Mouse (Mus musculus): ENCODE data around the gene Slc48a1. TPM values are rescaled to one million over a fixed set of nuclear protein-coding genes. Genes with fewer than 3 reads are reported as not detected.
A peak's percentile ranks its signal among the peaks of the same experiment; 100 is the strongest.

The Slc48a1 gene
- polyA plus RNA-seq, 1 experiment from 2014 or later: 98.9 TPM

- H3K9ac ChIP-seq (ENCODE audit: low read depth, low read length): no peak overlapping the region
- no peaks in the 10 kb centered on the region for H3K27me3 ChIP-seq (ENCODE audit: control insufficient read depth, insufficient read depth, low read depth, low read length)
- 17% methylated on average over 4 of the region's 4 CpGs for WGBS (ENCODE audit: insufficient replicate concordance)
- H3K4me1 ChIP-seq (ENCODE audit: control insufficient read depth, low read depth, low read length): peaks cover 30% of the 10 kb centered on the region
- H3K4me2 ChIP-seq (ENCODE audit: low read depth, low read length): no peak overlapping the region
- no peak overlapping the region for H3K4me3 ChIP-seq (ENCODE audit: low read depth, low read length)
- H3K36me3 ChIP-seq (ENCODE audit: control insufficient read depth, insufficient read depth): no peaks in the 10 kb centered on the region
- H3K9me3 ChIP-seq (replicated peaks; ENCODE audit: control insufficient read depth, low read length): no peaks in the 10 kb centered on the region
- H3K27ac ChIP-seq (ENCODE audit: low read length): no peak overlapping the region
- no peak for ATAC-seq (ENCODE audit: low read depth)
These were observed 35.7 kb upstream of the Slc48a1 start for GRCm38 (mm10) chr15:97742600-97742999.

- no peak for ATAC-seq (ENCODE audit: low read depth)
- H3K36me3 ChIP-seq (ENCODE audit: control insufficient read depth, insufficient read depth): no peaks in the 10 kb centered on the region
- H3K9me3 ChIP-seq (replicated peaks; ENCODE audit: control insufficient read depth, low read length): no peaks in the 10 kb centered on the region
- H3K4me2 ChIP-seq (ENCODE audit: low read depth, low read length): no peak overlapping the region
- H3K4me3 ChIP-seq (ENCODE audit: low read depth, low read length): no peak overlapping the region
- H3K4me1 ChIP-seq (ENCODE audit: control insufficient read depth, low read depth, low read length): peaks cover 33% of the 10 kb centered on the region
- H3K9ac ChIP-seq (ENCODE audit: low read depth, low read length): no peak overlapping the region
- no peak overlapping the region for H3K27ac ChIP-seq (ENCODE audit: low read length)
- no peaks in the 10 kb centered on the region for H3K27me3 ChIP-seq (ENCODE audit: control insufficient read depth, insufficient read depth, low read depth, low read length)
- WGBS (ENCODE audit: insufficient replicate concordance): 72% methylated on average over 5 of the region's 5 CpGs
These were observed 35.1 kb upstream of the Slc48a1 start for GRCm38 (mm10) chr15:97743210-97743609.

GRCm38 (mm10) chr15:97743961-97744525, 34.3 kb upstream of the Slc48a1 start:
- H3K9ac ChIP-seq (ENCODE audit: low read depth, low read length): no peak overlapping the region
- H3K4me1 ChIP-seq (ENCODE audit: control insufficient read depth, low read depth, low read length): peaks cover 34% of the 10 kb centered on the region
- no peaks in the 10 kb centered on the region for H3K27me3 ChIP-seq (ENCODE audit: control insufficient read depth, insufficient read depth, low read depth, low read length)
- H3K27ac ChIP-seq (ENCODE audit: low read length): no peak overlapping the region
- no peak overlapping the region for H3K4me2 ChIP-seq (ENCODE audit: low read depth, low read length)
- H3K9me3 ChIP-seq (replicated peaks; ENCODE audit: control insufficient read depth, low read length): no peaks in the 10 kb centered on the region
- H3K36me3 ChIP-seq (ENCODE audit: control insufficient read depth, insufficient read depth): no peaks in the 10 kb centered on the region
- ATAC-seq (ENCODE audit: low read depth): no peak
- 54% methylated on average over 12 of the region's 12 CpGs for WGBS (ENCODE audit: insufficient replicate concordance)
- H3K4me3 ChIP-seq (ENCODE audit: low read depth, low read length): no peak overlapping the region

GRCm38 (mm10) chr15:97744930-97745329, 33.4 kb upstream of the Slc48a1 start:
- Histone ChIP-seq H3K4me2 (ENCODE audit: low read depth, low read length) (no peak overlapping the region), H3K27me3 (ENCODE audit: control insufficient read depth, insufficient read depth, low read depth, low read length) (no peaks in the 10 kb centered on the region), H3K4me3 (ENCODE audit: low read depth, low read length) (no peak overlapping the region), H3K4me1 (ENCODE audit: control insufficient read depth, low read depth, low read length) (peaks cover 33% of the 10 kb centered on the region), H3K9ac (ENCODE audit: low read depth, low read length) (no peak overlapping the region), H3K9me3 (replicated peaks; ENCODE audit: control insufficient read depth, low read length) (no peaks in the 10 kb centered on the region), H3K27ac (ENCODE audit: low read length) (peak overlapping the region; percentile 46; the same call in 1 of the 2 replicates), H3K36me3 (ENCODE audit: control insufficient read depth, insufficient read depth) (no peaks in the 10 kb centered on the region)
- ATAC-seq (ENCODE audit: low read depth): peak; percentile 80
- 32% methylated on average over 10 of the region's 10 CpGs for whole genome bisulfite sequencing (ENCODE audit: insufficient replicate concordance)

- H3K36me3 ChIP-seq (ENCODE audit: control insufficient read depth, insufficient read depth): no peaks in the 10 kb centered on the region
- peaks cover 33% of the 10 kb centered on the region for H3K4me1 ChIP-seq (ENCODE audit: control insufficient read depth, low read depth, low read length)
- peak; percentile 12; the same call in 1 of the 2 replicates for ATAC-seq (ENCODE audit: low read depth)
- H3K27me3 ChIP-seq (ENCODE audit: control insufficient read depth, insufficient read depth, low read depth, low read length): no peaks in the 10 kb centered on the region
- WGBS (ENCODE audit: insufficient replicate concordance): 54% methylated on average over 10 of the region's 10 CpGs
- H3K4me3 ChIP-seq (ENCODE audit: low read depth, low read length): no peak overlapping the region
- no peak overlapping the region for H3K4me2 ChIP-seq (ENCODE audit: low read depth, low read length)
- peak overlapping the region; percentile 46; the same call in 1 of the 2 replicates for H3K27ac ChIP-seq (ENCODE audit: low read length)
- no peak overlapping the region for H3K9ac ChIP-seq (ENCODE audit: low read depth, low read length)
- H3K9me3 ChIP-seq (replicated peaks; ENCODE audit: control insufficient read depth, low read length): no peaks in the 10 kb centered on the region
These were observed 33.0 kb upstream of the Slc48a1 start for GRCm38 (mm10) chr15:97745331-97745730.

- H3K9me3 ChIP-seq (replicated peaks; ENCODE audit: control insufficient read depth, low read length): no peaks in the 10 kb centered on the region
- peak overlapping the region; percentile 48 for H3K27ac ChIP-seq (ENCODE audit: low read length)
- H3K36me3 ChIP-seq (ENCODE audit: control insufficient read depth, insufficient read depth): no peaks in the 10 kb centered on the region
- ATAC-seq (ENCODE audit: low read depth): no peak
- H3K4me1 ChIP-seq (ENCODE audit: control insufficient read depth, low read depth, low read length): peaks cover 40% of the 10 kb centered on the region
- no peaks in the 10 kb centered on the region for H3K27me3 ChIP-seq (ENCODE audit: control insufficient read depth, insufficient read depth, low read depth, low read length)
- H3K4me2 ChIP-seq (ENCODE audit: low read depth, low read length): peak overlapping the region; percentile 21; the same call in 1 of the 2 replicates
- 54% methylated on average over 10 of the region's 10 CpGs for WGBS (ENCODE audit: insufficient replicate concordance)
- no peak overlapping the region for H3K9ac ChIP-seq (ENCODE audit: low read depth, low read length)
- H3K4me3 ChIP-seq (ENCODE audit: low read depth, low read length): no peak overlapping the region
These were observed 32.0 kb upstream of the Slc48a1 start for GRCm38 (mm10) chr15:97746278-97746677.

- no peaks in the 10 kb centered on the region for H3K36me3 ChIP-seq (ENCODE audit: control insufficient read depth, insufficient read depth)
- 55% methylated on average over 24 of the region's 24 CpGs for WGBS (ENCODE audit: insufficient replicate concordance)
- H3K27me3 ChIP-seq (ENCODE audit: control insufficient read depth, insufficient read depth, low read depth, low read length): no peaks in the 10 kb centered on the region
- H3K9ac ChIP-seq (ENCODE audit: low read depth, low read length): no peak overlapping the region
- H3K9me3 ChIP-seq (replicated peaks; ENCODE audit: control insufficient read depth, low read length): no peaks in the 10 kb centered on the region
- peak overlapping the region; percentile 21; the same call in 1 of the 2 replicates for H3K4me2 ChIP-seq (ENCODE audit: low read depth, low read length)
- no peak overlapping the region for H3K4me3 ChIP-seq (ENCODE audit: low read depth, low read length)
- H3K27ac ChIP-seq (ENCODE audit: low read length): peak overlapping the region; percentile 48
- peak; percentile 57 for ATAC-seq (ENCODE audit: low read depth)
- peaks cover 40% of the 10 kb centered on the region for H3K4me1 ChIP-seq (ENCODE audit: control insufficient read depth, low read depth, low read length)
These were observed 31.6 kb upstream of the Slc48a1 start for GRCm38 (mm10) chr15:97746748-97747147.

- WGBS (ENCODE audit: insufficient replicate concordance): 56% methylated on average over 4 of the region's 4 CpGs
- Histone ChIP-seq H3K36me3 (ENCODE audit: control insufficient read depth, insufficient read depth) (no peaks in the 10 kb centered on the region), H3K4me3 (ENCODE audit: low read depth, low read length) (no peak overlapping the region), H3K4me1 (ENCODE audit: control insufficient read depth, low read depth, low read length) (peaks cover 35% of the 10 kb centered on the region), H3K27me3 (ENCODE audit: control insufficient read depth, insufficient read depth, low read depth, low read length) (no peaks in the 10 kb centered on the region), H3K4me2 (ENCODE audit: low read depth, low read length) (no peak overlapping the region), H3K27ac (ENCODE audit: low read length) (no peak overlapping the region), H3K9ac (ENCODE audit: low read depth, low read length) (no peak overlapping the region), H3K9me3 (replicated peaks; ENCODE audit: control insufficient read depth, low read length) (no peaks in the 10 kb centered on the region)
- ATAC-seq (ENCODE audit: low read depth): no peak
These were observed 30.8 kb upstream of the Slc48a1 start for GRCm38 (mm10) chr15:97747486-97747885.

GRCm38 (mm10) chr15:97748309-97748708, 30.0 kb upstream of the Slc48a1 start:
- no peak; the same call in 1 of the 2 replicates for ATAC-seq (ENCODE audit: low read depth)
- H3K4me2 ChIP-seq (ENCODE audit: low read depth, low read length): no peak overlapping the region

More at GRCm38 (mm10) chr15:97748309-97748708, 30.0 kb upstream of the Slc48a1 start:
- Histone ChIP-seq H3K36me3 (ENCODE audit: control insufficient read depth, insufficient read depth) (no peaks in the 10 kb centered on the region), H3K4me1 (ENCODE audit: control insufficient read depth, low read depth, low read length) (peaks cover 35% of the 10 kb centered on the region), H3K27me3 (ENCODE audit: control insufficient read depth, insufficient read depth, low read depth, low read length) (no peaks in the 10 kb centered on the region), H3K9me3 (replicated peaks; ENCODE audit: control insufficient read depth, low read length) (no peaks in the 10 kb centered on the region), H3K9ac (ENCODE audit: low read depth, low read length) (no peak overlapping the region), H3K4me3 (ENCODE audit: low read depth, low read length) (no peak overlapping the region), H3K27ac (ENCODE audit: low read length) (no peak overlapping the region)
- 34% methylated on average over 10 of the region's 10 CpGs for WGBS (ENCODE audit: insufficient replicate concordance)
